ENCODE assay signal across 20 mouse cellular contexts in genomic region chr6:80185489-80186113, GRCm38 (mm10).
DNase-seq lines count a peak whose midpoint lies in the region; ATAC-seq and TF ChIP-seq lines count a peak whose summit lies in the region.
"Had no signal": no experiment of that assay in that cellular context is flagged by ENCODE, and none has a peak within 500 bp of the region (broad histone marks: within the 10 kb centered on the region; RNA-seq: fewer than 3 reads in every experiment).

No protein-coding gene starts in this region.

- no peak overlapping the region for H3K9ac ChIP-seq in embryonic facial prominence, embryonic 14.5 days (ENCODE audit: low read depth, low read length)
- H3K9ac ChIP-seq in hindbrain, embryonic 11.5 days (ENCODE audit: low read depth, low read length): no peak overlapping the region
- H3K9ac ChIP-seq in hindbrain, postnatal 0 days (replicated peaks; ENCODE audit: low read length): no peak overlapping the region
- H3K9ac ChIP-seq in midbrain, embryonic 14.5 days (replicated peaks; ENCODE audit: low read length): no peak overlapping the region
- no peak overlapping the region for H3K9ac ChIP-seq in forebrain, embryonic 14.5 days (ENCODE audit: low read length)
- H3K9ac ChIP-seq: embryonic facial prominence, embryonic 13.5 days; heart, embryonic 13.5 days; hindbrain, embryonic 12.5 days had no signal

- H3K27ac ChIP-seq in embryonic facial prominence, embryonic 14.5 days (replicated peaks; ENCODE audit: low read depth, low read length): no peak overlapping the region
- no peak overlapping the region for H3K27ac ChIP-seq in embryonic facial prominence, embryonic 10.5 days (replicated peaks)
- H3K27ac ChIP-seq in hindbrain, embryonic 11.5 days (ENCODE audit: low read depth, low read length): no peak overlapping the region
- H3K27ac ChIP-seq in hindbrain, postnatal 0 days: no peak overlapping the region
- no peak overlapping the region for H3K27ac ChIP-seq in midbrain, embryonic 14.5 days (replicated peaks; ENCODE audit: low read depth, low read length)
- no peak overlapping the region for H3K27ac ChIP-seq in midbrain, embryonic 10.5 days (replicated peaks)
- H3K27ac ChIP-seq in forebrain, embryonic 14.5 days (ENCODE audit: low read depth, low read length): no peak overlapping the region
- H3K27ac ChIP-seq: embryonic facial prominence, embryonic 13.5 days; heart, embryonic 13.5 days; hindbrain, embryonic 12.5 days had no signal

- DNase-seq in embryonic facial prominence, embryonic 14.5 days (ENCODE audit: low spot score): peak; percentile 7
- no peak for DNase-seq in embryonic facial prominence, embryonic 10.5 days (ENCODE audit: low spot score)
- DNase-seq in hindbrain, embryonic 11.5 days (ENCODE audit: low spot score): peak; percentile 10
- DNase-seq in hindbrain, postnatal 0 days (ENCODE audit: low spot score): no peak
- peak; percentile 26 for DNase-seq in midbrain, embryonic 14.5 days
- no peak for DNase-seq in midbrain, embryonic 10.5 days (ENCODE audit: low spot score)
- peak; percentile 52 for DNase-seq in forebrain, embryonic 14.5 days (ENCODE audit: low spot score)
- DNase-seq: adrenal gland, adult 2 months; adrenal gland, postnatal 25 days; cerebellum, adult 2 months; gastrocnemius, postnatal 36 days; heart, adult 11 months; heart, postnatal 36 days; kidney, adult 11 months had no signal

- no peak; the same call in 1 of the 2 replicates for ATAC-seq in embryonic facial prominence, embryonic 14.5 days (ENCODE audit: low read depth)
- 0 out of 2 replicates have a peak, but pooled peaks have one; percentile 47 for ATAC-seq in hindbrain, embryonic 11.5 days (ENCODE audit: low FRiP score)
- no peak for ATAC-seq in hindbrain, postnatal 0 days
- no peak for ATAC-seq in midbrain, embryonic 14.5 days (ENCODE audit: low FRiP score, low TSS enrichment)
- ATAC-seq in forebrain, embryonic 14.5 days: peak; percentile 54
- no peak for ATAC-seq in frontal cortex, adult (ENCODE audit: low TSS enrichment)
- ATAC-seq: activated CD4-positive, CD25-positive, alpha-beta regulatory T cell, adult 4 months; hindbrain, embryonic 16.5 days had no signal

- no peak for TF ChIP-seq CTCF in hindbrain, postnatal 0 days (IDR thresholded peaks at IDR 0.05; ENCODE audit: low read depth)

- H3K9me3 ChIP-seq in embryonic facial prominence, embryonic 14.5 days (ENCODE audit: control insufficient read depth, low read length): no peaks in the 10 kb centered on the region
- H3K9me3 ChIP-seq in embryonic facial prominence, embryonic 10.5 days: no peaks in the 10 kb centered on the region
- no peaks in the 10 kb centered on the region for H3K9me3 ChIP-seq in hindbrain, embryonic 11.5 days (ENCODE audit: control insufficient read depth, low read length)
- H3K9me3 ChIP-seq in hindbrain, postnatal 0 days (ENCODE audit: low read length): no peaks in the 10 kb centered on the region
- no peaks in the 10 kb centered on the region for H3K9me3 ChIP-seq in midbrain, embryonic 14.5 days (ENCODE audit: control insufficient read depth, low read length)
- no peaks in the 10 kb centered on the region for H3K9me3 ChIP-seq in midbrain, embryonic 10.5 days (replicated peaks)
- H3K9me3 ChIP-seq in forebrain, embryonic 14.5 days (replicated peaks; ENCODE audit: control insufficient read depth, low read length): no peaks in the 10 kb centered on the region
- H3K9me3 ChIP-seq: embryonic facial prominence, embryonic 13.5 days; heart, embryonic 13.5 days; hindbrain, embryonic 12.5 days had no signal

- no peaks in the 10 kb centered on the region for H3K4me1 ChIP-seq in embryonic facial prominence, embryonic 14.5 days (ENCODE audit: control insufficient read depth, insufficient read depth, low read length)
- H3K4me1 ChIP-seq in embryonic facial prominence, embryonic 10.5 days: no peaks in the 10 kb centered on the region
- H3K4me1 ChIP-seq in hindbrain, embryonic 11.5 days (replicated peaks; ENCODE audit: control insufficient read depth, insufficient read depth, low read length): no peaks in the 10 kb centered on the region
- no peaks in the 10 kb centered on the region for H3K4me1 ChIP-seq in hindbrain, postnatal 0 days (ENCODE audit: insufficient read depth, low read length)
- 0 out of 2 replicates have a peak, but pooled peaks cover 6% of the 10 kb centered on the region for H3K4me1 ChIP-seq in midbrain, embryonic 14.5 days (ENCODE audit: control insufficient read depth, insufficient read depth, low read length)
- H3K4me1 ChIP-seq in midbrain, embryonic 10.5 days: peaks cover 8% of the 10 kb centered on the region
- no peaks in the 10 kb centered on the region; the same call in 1 of the 2 replicates for H3K4me1 ChIP-seq in forebrain, embryonic 14.5 days (ENCODE audit: control insufficient read depth, insufficient read depth, low read length)
- H3K4me1 ChIP-seq: embryonic facial prominence, embryonic 13.5 days; heart, embryonic 13.5 days had no signal

- WGBS in embryonic facial prominence, embryonic 14.5 days: 67% methylated on average over 6 of the region's 6 CpGs
- WGBS in embryonic facial prominence, embryonic 10.5 days: 64% methylated on average over 6 of the region's 6 CpGs
- WGBS in hindbrain, embryonic 11.5 days: 63% methylated on average over 6 of the region's 6 CpGs
- 51% methylated on average over 6 of the region's 6 CpGs for WGBS in hindbrain, postnatal 0 days
- WGBS in midbrain, embryonic 14.5 days: 45% methylated on average over 6 of the region's 6 CpGs
- 57% methylated on average over 6 of the region's 6 CpGs for WGBS in midbrain, embryonic 10.5 days
- 27% methylated on average over 6 of the region's 6 CpGs for WGBS in forebrain, embryonic 14.5 days

- no peak overlapping the region for H3K4me3 ChIP-seq in embryonic facial prominence, embryonic 14.5 days (ENCODE audit: low read depth, low read length)
- no peak overlapping the region for H3K4me3 ChIP-seq in embryonic facial prominence, embryonic 10.5 days
- H3K4me3 ChIP-seq in hindbrain, embryonic 11.5 days (ENCODE audit: low read depth, low read length): no peak overlapping the region
- no peak overlapping the region for H3K4me3 ChIP-seq in hindbrain, postnatal 0 days (ENCODE audit: low read length)
- no peak overlapping the region for H3K4me3 ChIP-seq in midbrain, embryonic 14.5 days (replicated peaks; ENCODE audit: low read depth, low read length)
- H3K4me3 ChIP-seq in midbrain, embryonic 10.5 days: no peak overlapping the region
- H3K4me3 ChIP-seq in forebrain, embryonic 14.5 days (ENCODE audit: low read depth, low read length): no peak overlapping the region
- H3K4me3 ChIP-seq: embryonic facial prominence, embryonic 13.5 days; heart, embryonic 13.5 days; hindbrain, embryonic 12.5 days had no signal

- no peaks in the 10 kb centered on the region for H3K27me3 ChIP-seq in embryonic facial prominence, embryonic 14.5 days (replicated peaks; ENCODE audit: control insufficient read depth, insufficient read depth, low read length)
- H3K27me3 ChIP-seq in embryonic facial prominence, embryonic 10.5 days (replicated peaks; ENCODE audit: low read depth, poor library complexity, severe bottlenecking): no peaks in the 10 kb centered on the region
- H3K27me3 ChIP-seq in hindbrain, embryonic 11.5 days (ENCODE audit: control insufficient read depth, insufficient read depth, low read length): no peaks in the 10 kb centered on the region
- no peaks in the 10 kb centered on the region for H3K27me3 ChIP-seq in hindbrain, postnatal 0 days (ENCODE audit: insufficient read depth, low read length)
- H3K27me3 ChIP-seq in midbrain, embryonic 14.5 days (ENCODE audit: control insufficient read depth, insufficient read depth, low read length): no peaks in the 10 kb centered on the region
- no peaks in the 10 kb centered on the region for H3K27me3 ChIP-seq in midbrain, embryonic 10.5 days (ENCODE audit: low read depth, poor library complexity, severe bottlenecking)
- no peaks in the 10 kb centered on the region for H3K27me3 ChIP-seq in forebrain, embryonic 14.5 days (replicated peaks; ENCODE audit: control insufficient read depth, insufficient read depth, low read length)
- H3K27me3 ChIP-seq: embryonic facial prominence, embryonic 13.5 days; heart, embryonic 13.5 days; hindbrain, embryonic 12.5 days had no signal

- no peaks in the 10 kb centered on the region for H3K36me3 ChIP-seq in embryonic facial prominence, embryonic 14.5 days (ENCODE audit: control insufficient read depth, insufficient read depth, low read length)
- no peaks in the 10 kb centered on the region for H3K36me3 ChIP-seq in embryonic facial prominence, embryonic 10.5 days (replicated peaks)
- H3K36me3 ChIP-seq in hindbrain, embryonic 11.5 days (ENCODE audit: control insufficient read depth, insufficient read depth, low read length): no peaks in the 10 kb centered on the region
- no peaks in the 10 kb centered on the region for H3K36me3 ChIP-seq in hindbrain, postnatal 0 days (ENCODE audit: insufficient read depth, low read length)
- no peaks in the 10 kb centered on the region for H3K36me3 ChIP-seq in midbrain, embryonic 14.5 days (ENCODE audit: control insufficient read depth, insufficient read depth, low read length)
- H3K36me3 ChIP-seq in midbrain, embryonic 10.5 days: no peaks in the 10 kb centered on the region
- H3K36me3 ChIP-seq in forebrain, embryonic 14.5 days (ENCODE audit: control insufficient read depth, insufficient read depth, low read length): no peaks in the 10 kb centered on the region
- H3K36me3 ChIP-seq: embryonic facial prominence, embryonic 13.5 days; heart, embryonic 13.5 days; hindbrain, embryonic 12.5 days had no signal

- no peak overlapping the region for H3K4me2 ChIP-seq in embryonic facial prominence, embryonic 14.5 days (ENCODE audit: low read depth, low read length)
- H3K4me2 ChIP-seq in hindbrain, embryonic 11.5 days (replicated peaks; ENCODE audit: low read depth, low read length): no peak overlapping the region
- H3K4me2 ChIP-seq in hindbrain, postnatal 0 days (ENCODE audit: low read depth, low read length): no peak overlapping the region
- H3K4me2 ChIP-seq in midbrain, embryonic 14.5 days (ENCODE audit: low read length): no peak overlapping the region
- H3K4me2 ChIP-seq in forebrain, embryonic 14.5 days (ENCODE audit: low read length): no peak overlapping the region
- H3K4me2 ChIP-seq: embryonic facial prominence, embryonic 13.5 days; heart, embryonic 13.5 days; hindbrain, embryonic 12.5 days had no signal

Comparison
In these comparisons a context has a peak if more than half of its experiments do, and no peak if none do; other contexts are left out.
1. ATAC-seq: peak in hindbrain, embryonic 11.5 days (single experiment) and forebrain, embryonic 14.5 days (single experiment); none in embryonic facial prominence, embryonic 14.5 days (single experiment), hindbrain, postnatal 0 days (single experiment), midbrain, embryonic 14.5 days (single experiment) and frontal cortex, adult (single experiment).
2. DNase-seq: peak in embryonic facial prominence, embryonic 14.5 days (single experiment), hindbrain, embryonic 11.5 days (single experiment), midbrain, embryonic 14.5 days (single experiment) and forebrain, embryonic 14.5 days (single experiment); none in embryonic facial prominence, embryonic 10.5 days (single experiment), hindbrain, postnatal 0 days (single experiment) and midbrain, embryonic 10.5 days (single experiment).